Mouse (Mus musculus) hindbrain, embryonic 16.5 days (tissue): ENCODE measurements at regions not wholly inside any gene's neighbourhood (a gene's known extent, or its start where the extent isn't known, plus 50 kb on each side); places are given as distances from the start of the nearest gene placed in this dataset.

Experiments used
- ATAC-seq: fragments of 200-750 bp; cut with Nextera tagmentation; 2 replicates; pipeline ENCODE4 v1.8.0; 2017; ENCODE audit warnings: moderate TSS enrichment, moderate library complexity
- H3K27ac ChIP-seq: fragments of 300-500 bp; sonication (generic); 2 replicates; pipeline ENCODE4 v1.5.1; 2014; ENCODE audit warnings: low read depth, mild to moderate bottlenecking, control low read depth, low read length, moderate library complexity
- H3K27me3 ChIP-seq: fragments of 300-500 bp; sonication (generic); replicated peaks from 2 replicates; pipeline ENCODE4 v1.6.1; 2014; ENCODE audit warnings: low read length; ENCODE audit not compliant: control insufficient read depth, insufficient read depth
- H3K36me3 ChIP-seq: fragments of 300-500 bp; sonication (generic); 2 replicates; pipeline ENCODE4 v1.6.1; 2014; ENCODE audit warnings: mild to moderate bottlenecking, low read length, moderate library complexity, mixed read lengths; ENCODE audit not compliant: control insufficient read depth, insufficient read depth
- H3K4me1 ChIP-seq: fragments of 300-500 bp; sonication (generic); 2 replicates; pipeline ENCODE4 v1.6.1; 2014; ENCODE audit warnings: low read depth, low read length; ENCODE audit not compliant: control insufficient read depth, insufficient read depth
- H3K4me2 ChIP-seq: fragments of 300-500 bp; sonication (generic); 2 replicates; pipeline ENCODE4 v1.6.1; 2014; ENCODE audit warnings: mild to moderate bottlenecking, low read length, control low read depth, moderate library complexity
- H3K4me3 ChIP-seq: fragments of 300-500 bp; sonication (generic); 2 replicates; pipeline ENCODE4 v1.5.1; 2014; ENCODE audit warnings: mild to moderate bottlenecking, low read length, control low read depth, moderate library complexity
- H3K9ac ChIP-seq: fragments of 300-500 bp; sonication (generic); 2 replicates; pipeline ENCODE4 v1.6.1; 2014; ENCODE audit warnings: low read depth, mild to moderate bottlenecking, control low read depth, low read length, moderate library complexity
- H3K9me3 ChIP-seq: fragments of 300-500 bp; sonication (generic); 2 replicates; pipeline ENCODE4 v1.6.1; 2014; ENCODE audit warnings: mild to moderate bottlenecking, low read length, moderate library complexity; ENCODE audit not compliant: control insufficient read depth
- WGBS: fragments of 180-500 bp; shearing (Covaris S2); extraction: QIAGEN DNeasy Blood & Tissue Kit; methylation state at CpG from one replicate; pipeline ENCODE4 v1.1.7; 2014; 5-methylcytosine and 5-hydroxymethylcytosine counted together

GRCm38 (mm10) chr5:142346454-142346853 lies 54.8 kb upstream of the Foxk1 start:
- H3K27ac ChIP-seq = no peak overlapping the region
- H3K27me3 ChIP-seq = no peaks in the 10 kb centered on the region
- H3K9me3 ChIP-seq = peaks cover 3% of the 10 kb centered on the region; the same call in 1 of the 2 replicates
- no peaks in the 10 kb centered on the region for H3K36me3 ChIP-seq
- WGBS = 95% methylated on average over 1 of the region's 1 CpGs
- no peak overlapping the region for H3K4me3 ChIP-seq
- no peaks in the 10 kb centered on the region for H3K4me1 ChIP-seq
- no peak for ATAC-seq
- no peak overlapping the region for H3K9ac ChIP-seq
- H3K4me2 ChIP-seq = no peak overlapping the region

GRCm38 (mm10) chr5:142350574-142350973 lies 50.7 kb upstream of the Foxk1 start:
- Histone ChIP-seq H3K36me3 (no peaks in the 10 kb centered on the region), H3K4me2 (no peak overlapping the region), H3K27me3 (no peaks in the 10 kb centered on the region), H3K9me3 (peaks cover 3% of the 10 kb centered on the region; the same call in 1 of the 2 replicates), H3K4me1 (no peaks in the 10 kb centered on the region), H3K4me3 (no peak overlapping the region), H3K27ac (no peak overlapping the region), H3K9ac (no peak overlapping the region)
- WGBS = 60% methylated on average over 5 of the region's 5 CpGs
- ATAC-seq = no peak
